Mouse (Mus musculus) heart, adult 18-20 months (tissue): ENCODE data around the gene Gprin3. TPM values are rescaled to one million over a fixed set of nuclear protein-coding genes. Genes with fewer than 3 reads are reported as not detected.
A peak's percentile ranks its signal among the peaks of the same experiment; 100 is the strongest.

ENCODE experiments used
- DNase-seq, 2 experiments: peaks; one replicate each; pipeline ENCODE4 v3.0.0; 2021 to 2022; ENCODE audit warnings: mixed read lengths in 1 of 2
- long read RNA-seq, 2 experiments: library from polyadenylated mRNA; stranded (forward); transcript quantifications; one replicate each; pipeline ENCODE4 v2.0.0; 2021
- total RNA-seq, 2 experiments: library from RNA; stranded (reverse); gene quantifications; 2 replicates each; pipeline ENCODE4 v1.2.3; 2021

The Gprin3 gene
- under 1 TPM; 0.32 to 0.69 TPM for total RNA-seq
- long read RNA-seq, experiment 1 = 0 reads
- long read RNA-seq, experiment 2 = 0 reads

DNA sequence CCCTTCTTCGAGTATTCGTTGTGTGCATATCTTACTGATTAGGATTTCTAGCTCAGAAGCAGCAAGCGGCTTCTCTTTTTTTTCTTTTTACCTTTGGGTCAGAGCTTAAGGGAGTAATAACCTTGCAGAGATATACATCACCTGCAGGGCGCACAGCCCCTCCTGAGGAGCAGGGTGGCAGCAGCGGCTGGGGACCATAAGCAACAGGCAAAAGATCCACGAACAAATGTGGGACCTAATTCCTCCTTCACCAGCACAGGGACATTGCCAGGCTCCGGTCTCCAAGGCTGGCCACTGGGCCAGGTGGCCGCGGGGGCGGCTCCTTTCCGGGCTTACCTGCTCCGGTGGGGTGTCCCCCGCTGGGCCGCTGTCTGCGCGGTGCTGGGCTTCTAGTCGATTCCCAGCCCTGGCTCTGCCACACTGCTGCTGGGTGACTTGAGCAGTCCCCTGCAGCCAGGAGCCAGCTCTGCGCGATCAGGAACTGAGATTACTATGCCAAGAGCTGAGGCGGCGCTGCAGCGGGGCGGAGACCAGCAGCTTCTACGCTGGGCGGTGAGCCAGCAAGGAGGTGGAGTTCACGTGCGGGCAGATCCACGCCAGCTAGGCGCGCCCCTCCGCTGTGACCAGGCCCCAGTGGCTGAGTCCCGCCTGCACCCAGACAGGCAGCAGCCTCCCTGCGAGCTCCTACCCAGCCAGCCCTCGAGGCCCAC, at the start of gene Gprin3:
Gene Gprin3, minus strand, starts transcription at position 471 of the 710 bp plus-strand sequence.
- peak; percentile 74 to 80 for DNase-seq

DNA sequence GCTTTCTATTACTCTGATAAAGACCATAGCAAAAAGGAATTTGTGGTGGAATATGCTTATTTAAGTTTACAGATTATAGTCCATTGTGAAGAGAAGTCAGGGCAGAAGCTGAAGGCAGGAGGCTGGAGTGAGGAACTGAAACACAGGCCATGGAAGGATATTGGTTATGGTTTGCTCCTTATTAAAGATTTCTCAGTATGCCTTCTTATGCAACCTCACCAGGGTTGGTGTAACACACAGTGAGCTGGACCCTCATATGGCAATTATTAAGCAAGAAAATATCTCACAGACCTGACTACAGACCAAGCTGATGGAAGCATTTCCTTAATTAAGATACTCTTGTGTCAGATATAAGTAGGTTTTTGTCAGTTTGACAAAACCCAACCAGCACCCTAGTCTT, 32.8 kb upstream of the Gprin3 start:
- DNase-seq = no peak

DNA sequence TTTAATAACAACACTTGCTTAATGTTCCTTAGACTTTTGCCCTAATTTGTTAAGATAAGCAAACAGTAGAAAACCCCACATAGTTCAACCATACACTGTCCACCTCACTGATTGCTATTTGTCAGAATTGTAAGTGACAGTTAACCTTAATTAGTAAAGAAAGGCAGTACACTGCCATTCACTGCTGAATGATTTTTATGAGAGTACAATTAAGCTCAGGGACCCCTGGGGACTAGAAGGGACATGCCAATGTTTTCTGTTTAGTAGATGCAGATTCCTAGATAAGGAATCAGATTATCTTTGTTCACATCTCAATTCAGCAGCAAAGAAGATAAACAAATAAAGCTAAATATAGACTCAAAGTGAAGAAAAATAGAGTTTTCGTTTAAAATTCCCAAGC, 30.0 kb upstream of the Gprin3 start:
- DNase-seq = no peak

DNA sequence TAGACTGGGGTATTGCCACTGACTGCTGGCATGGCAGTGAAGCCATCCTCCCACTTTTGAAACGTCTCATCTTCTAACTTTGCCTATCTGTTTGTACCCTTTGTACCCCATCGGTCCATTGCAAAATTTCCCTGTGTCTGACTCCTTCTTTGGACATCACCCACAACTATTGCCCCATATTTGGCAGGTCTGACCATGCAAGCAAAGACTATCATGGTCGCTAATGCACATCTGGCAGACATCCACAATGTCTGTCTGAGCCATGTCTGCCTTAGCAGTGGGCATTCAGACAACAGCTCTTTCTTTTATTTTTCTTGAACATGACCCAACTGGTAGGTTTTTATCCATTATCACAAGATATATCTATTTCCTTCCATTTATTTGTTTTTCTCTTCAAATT, 25.3 kb upstream of the Gprin3 start:
- peak; percentile 3 to 15 for DNase-seq

DNA sequence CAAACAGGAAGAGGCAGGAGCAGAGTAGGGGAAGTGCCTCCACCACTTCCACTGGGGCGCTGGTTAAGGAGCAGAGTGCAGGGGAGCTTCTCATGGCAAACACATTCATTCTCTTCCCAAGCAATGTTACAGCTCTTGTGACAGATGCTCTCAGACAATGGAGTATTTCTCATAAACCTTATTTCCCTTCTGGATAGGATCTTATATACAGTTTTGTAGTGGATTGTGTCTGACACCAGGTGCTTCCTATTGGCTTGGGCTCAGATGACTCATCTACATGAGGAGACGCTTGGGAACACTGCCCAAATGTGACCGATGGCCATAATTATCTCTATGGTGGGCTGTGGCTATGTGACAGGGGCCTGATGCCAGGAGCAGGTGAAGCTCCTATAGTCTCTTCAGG, 19.0 kb upstream of the Gprin3 start:
- no peak for DNase-seq

DNA sequence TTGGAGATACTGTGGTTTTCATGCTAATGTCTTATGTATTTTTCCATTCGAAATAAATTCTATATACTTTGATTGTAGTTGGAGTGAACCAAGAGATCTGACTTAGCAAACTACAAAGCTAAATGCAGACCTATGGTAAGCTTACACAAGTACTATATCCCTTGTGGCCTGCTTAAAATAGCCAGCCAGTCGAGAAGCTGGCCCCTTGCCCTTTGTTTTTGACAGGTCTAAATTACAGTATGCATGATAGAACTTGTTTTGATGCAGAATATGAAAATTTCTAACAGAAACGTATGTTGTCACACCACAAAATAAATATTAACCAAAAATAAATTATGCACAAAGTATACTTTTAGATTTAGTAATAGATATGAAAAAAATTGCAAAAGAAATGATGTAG, 9.8 kb upstream of the Gprin3 start:
- no peak for DNase-seq

DNA sequence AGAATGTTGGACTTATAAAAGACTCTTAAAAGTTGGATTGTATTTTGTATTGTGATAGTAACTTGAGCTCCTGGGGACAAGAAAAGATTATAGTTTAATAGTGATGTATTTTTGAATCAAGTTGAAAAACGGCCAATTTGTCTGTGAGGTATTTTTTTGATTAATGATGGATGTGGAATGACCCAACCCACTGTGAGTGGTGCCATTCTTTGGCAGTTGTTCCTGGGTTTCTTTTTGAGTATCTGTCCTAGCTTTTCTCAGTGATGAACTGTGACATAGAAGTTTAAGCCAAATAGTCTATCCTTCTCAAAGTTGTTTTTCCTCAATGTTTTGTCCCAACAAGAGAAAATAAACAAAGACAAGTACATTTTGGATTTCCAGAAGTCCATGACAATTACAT, 7.0 kb upstream of the Gprin3 start:
- no peak for DNase-seq

DNA sequence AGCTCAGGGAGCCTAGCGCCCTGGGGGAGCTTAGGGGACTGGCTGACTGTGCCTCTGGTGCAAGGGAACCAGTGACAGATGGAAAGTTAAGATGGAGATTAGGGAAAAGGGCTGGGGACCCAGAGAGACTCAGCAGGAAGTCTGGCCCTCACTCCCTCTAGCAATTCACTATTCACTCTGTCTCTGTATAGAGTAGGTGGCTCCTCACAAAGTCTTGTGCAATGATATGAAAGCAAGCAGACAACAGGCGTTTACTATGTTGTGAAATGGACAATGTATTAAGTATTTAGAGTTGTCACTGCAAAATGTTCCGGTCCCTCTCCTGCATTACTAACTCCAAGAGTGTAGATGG, 416 bp upstream of the Gprin3 start:
- no peak for DNase-seq

DNA sequence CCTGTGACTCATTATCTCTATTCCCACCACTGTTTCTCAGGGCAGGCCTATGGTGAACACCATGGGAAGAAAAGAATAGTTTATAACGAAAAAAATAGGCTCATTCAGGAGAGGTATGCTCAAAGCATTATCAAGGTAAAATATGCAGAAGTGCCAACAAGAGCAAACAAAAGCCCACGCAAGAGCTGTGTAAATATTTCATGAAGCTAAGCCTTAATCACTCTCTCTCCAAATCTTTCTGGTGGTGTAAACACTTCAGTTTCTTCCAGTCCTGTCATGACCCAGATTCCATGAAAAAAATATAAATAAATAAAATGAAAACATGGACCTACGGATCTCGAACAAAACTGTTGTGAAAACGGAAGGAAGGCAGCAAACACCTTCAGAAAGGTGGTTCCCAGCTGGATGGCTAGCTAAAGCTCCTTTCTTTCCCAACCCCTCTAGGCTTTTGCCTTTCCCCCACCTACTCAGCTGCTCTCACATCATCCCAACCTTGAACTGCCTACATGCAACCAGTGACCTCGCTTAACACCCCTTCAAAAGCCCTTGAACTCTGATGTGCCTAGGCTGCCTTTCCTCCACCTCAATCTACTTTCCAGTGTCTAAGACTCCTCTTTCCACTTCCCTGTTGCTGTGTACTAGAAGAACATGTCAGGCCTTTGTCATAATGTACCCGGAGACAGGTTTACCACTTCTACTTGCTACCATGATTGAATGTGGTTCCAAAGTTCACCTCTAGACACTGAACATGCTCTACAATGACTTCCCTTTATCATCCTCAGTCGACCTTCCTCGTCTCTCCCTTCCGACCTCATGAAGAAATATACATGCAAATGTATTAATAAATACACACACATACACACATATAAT, 988 bp downstream of the Gprin3 start:
- no peak for DNase-seq

DNA sequence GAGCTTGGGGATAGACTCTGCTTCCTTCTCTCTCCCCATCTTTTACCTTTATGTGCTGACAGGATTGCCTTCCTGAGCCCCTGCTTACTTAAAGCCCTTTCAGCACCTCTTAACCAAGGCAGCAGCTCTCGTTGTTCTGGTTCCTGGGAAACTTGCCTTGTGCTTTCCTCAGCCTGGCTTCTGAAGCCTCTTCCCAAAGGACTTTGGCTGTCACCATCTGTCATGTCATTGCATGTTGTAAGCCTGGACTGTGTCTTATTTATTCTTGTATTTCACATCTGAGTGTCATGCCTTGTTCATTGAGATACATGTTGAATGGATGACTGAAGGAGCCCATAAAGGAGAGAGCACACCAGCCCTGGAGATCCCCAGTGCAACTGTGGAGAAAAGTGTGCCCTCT, 2.3 kb downstream of the Gprin3 start:
- no peak for DNase-seq

DNA sequence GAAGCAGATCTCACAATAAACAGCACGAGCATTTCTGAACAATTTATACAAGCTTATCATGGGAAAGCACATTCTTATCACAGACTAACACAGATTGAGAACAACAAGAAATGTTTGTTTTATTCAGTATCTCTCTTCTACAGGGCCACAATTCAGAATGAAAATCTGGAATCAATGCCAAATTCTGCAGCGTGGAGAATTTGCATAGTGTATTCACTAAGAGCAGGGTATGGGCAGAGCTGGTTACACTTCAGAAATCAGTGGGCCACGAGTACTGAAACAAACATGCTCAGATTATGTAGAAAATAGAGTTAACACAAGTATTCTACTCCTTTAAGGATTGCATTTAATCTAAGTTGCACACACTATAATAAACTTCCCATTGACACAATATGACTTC, 6.8 kb downstream of the Gprin3 start:
- DNase-seq = no peak

DNA sequence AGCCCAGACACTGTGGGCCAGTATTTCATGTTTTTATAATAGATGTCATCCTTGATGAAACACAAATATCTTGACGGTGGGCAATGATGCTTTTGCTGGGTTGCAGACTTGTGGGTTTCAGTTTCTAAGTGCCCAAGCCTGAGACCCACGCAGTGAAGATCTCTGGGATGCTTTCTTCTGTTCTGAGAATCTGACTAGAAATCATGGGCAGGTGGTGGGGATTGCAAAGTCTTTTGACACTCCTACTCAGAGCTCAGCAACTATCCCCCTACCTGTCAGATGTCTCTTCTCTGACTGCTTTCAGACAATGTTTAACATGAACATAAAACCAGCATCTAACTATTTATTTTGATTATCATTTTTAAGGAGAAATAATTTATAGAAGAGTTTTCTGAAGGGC, 7.4 kb downstream of the Gprin3 start:
- DNase-seq = no peak

DNA sequence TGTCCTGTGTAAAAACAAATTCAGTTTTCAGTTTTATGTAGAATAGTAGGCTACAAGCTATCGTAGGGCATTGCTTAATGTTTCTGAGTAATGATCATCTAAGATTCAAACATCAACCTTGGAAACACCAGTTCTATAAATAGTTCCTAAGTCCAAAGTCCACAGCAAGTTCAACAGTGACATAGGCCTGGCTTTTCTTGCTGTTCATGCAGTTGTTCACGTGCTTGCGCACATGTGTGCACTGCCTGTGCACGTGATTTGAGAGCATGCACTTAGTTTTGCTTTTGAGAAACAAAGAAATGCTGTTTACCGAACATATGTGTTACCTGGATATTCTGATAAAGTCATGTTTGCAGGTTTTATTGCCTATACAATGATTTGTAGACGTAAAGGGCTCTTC, 11.3 kb downstream of the Gprin3 start:
- no peak for DNase-seq

DNA sequence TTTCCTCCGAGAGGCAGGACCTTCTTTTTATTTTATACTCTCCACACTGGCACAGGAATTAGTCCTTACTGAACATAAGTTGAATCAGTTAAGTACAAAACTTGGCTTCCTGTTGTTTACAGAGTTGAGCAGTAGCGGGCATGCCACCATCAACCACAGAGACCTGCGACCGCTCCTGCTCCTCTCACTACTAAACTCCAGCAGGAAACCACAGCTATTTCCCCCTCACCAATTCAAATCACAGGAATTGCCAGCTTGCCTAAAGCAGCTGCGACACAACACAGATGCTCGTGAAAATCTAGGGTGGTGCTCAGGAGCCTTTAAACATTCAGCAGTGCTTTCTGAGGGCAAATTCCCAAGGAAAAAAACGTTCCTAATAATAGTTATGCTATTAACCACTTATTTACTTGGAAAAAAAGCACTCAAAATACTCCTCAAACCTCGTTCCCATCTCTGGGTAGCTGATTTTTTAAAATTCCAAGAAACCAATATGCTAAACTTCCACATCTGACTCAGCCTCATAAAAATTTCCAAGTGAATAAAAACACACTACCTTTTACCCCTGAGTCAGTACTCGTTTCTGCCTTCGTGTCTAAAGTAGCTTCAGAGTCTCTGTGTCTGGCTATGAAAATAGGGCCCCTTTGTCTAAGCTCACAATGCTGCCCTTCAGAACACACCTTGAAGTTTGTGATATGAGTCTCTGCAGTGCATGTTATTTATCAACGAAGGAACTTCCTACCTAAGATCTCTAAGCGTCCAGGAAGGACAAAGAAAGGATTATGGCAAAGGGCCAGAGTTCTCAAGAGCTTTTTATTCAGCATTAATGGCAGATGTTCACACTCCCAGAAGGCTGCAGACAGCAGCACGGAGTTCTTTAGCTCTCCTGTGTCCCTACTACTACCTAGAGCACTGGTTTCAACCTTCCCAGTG, 13.4 kb downstream of the Gprin3 start:
- peak in 1 of 2 experiments; percentile 14 for DNase-seq

DNA sequence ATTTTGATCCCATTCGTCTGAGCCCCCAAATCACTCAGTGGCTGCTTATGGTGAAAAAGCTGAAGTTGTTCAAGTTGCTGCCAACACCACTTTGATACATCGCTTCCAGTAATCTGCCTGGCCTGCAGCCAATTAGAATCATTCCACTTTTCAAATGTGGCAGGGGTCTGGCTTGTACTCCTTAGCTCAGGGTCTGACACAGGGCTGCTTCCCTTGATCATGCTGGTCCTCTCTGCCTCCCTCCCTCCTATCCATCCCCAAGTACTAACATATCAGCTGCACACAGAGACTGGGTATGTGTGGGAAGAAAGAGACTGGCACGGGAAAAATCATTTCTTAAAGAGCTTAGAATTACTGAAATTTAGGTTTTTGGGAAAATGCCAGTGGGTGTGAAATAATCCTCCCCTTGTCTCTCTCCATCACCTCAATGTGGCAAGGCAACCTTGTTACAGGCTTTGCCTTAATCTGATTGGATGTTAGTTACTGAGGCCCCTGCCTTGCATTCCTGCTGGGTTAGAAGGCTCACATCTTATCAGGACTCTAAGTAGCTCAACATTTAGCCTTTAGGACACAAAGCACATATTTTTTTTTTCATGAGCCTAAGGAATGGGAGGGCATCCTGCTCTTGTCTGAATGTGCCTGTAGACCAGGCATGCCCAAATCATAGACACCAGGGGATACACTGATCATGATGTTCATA, 16.9 kb downstream of the Gprin3 start:
- no peak for DNase-seq

DNA sequence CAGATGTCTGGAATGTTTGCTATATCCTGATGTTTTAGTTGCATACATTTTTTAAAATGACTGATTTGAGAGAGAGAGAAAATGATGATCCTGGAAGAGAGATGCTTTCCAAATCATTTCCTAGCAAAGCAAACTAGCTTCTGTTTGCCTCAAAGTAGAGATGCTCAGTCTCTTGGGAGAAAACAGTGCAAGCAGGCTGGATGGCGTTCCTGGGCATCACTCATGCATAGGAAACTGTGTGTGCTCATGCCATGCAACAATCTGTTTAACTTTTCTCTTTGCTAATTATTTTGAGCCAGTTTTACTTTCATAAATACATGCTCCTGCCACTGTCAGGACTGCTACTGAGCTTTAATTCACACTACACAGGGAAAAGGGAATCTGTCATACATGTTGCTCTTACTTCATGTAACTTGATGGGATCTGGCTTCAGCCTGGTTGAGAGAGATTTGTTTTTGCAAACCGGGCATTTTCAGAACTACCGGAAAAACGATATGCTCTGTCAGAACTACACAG, 18.6 kb downstream of the Gprin3 start:
- no peak for DNase-seq

DNA sequence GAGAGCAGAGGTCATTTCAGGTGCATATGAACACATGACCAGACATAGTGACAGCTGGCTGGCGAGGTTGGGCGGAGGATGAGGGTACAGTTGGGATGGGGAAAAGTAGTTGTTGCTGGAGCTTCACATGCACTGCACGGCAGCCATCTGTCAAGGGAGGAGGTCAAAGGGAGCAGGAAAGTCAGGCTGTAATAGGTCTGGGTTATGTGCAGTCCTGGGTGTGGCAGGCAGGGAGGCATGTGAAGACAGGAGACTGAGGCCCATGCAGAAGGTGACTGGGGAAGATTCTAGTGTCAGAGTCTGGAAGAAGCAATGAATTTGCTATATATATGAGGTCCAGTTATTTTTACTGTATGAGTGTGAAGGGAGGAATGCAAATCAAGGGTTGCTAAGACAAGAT, 35.9 kb downstream of the Gprin3 start:
- no peak for DNase-seq

DNA sequence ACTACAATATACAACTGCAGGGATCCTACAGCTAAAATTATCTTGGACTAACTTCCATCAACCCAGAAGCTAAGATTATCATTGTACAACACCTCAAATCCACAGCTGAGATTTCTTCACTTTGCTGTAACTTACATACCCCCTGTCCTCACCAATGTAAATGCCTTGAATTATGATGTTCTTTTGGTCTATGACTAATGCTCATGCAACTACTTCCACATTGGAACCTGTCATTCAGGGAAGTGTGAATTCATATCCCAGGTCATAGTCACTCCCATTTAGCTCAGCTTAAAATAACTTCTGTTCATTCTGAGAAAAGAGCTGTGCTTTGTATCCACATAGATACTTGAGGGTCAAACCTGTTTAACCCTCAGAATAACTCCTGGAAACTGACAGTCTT, 60.8 kb downstream of the Gprin3 start:
- no peak for DNase-seq

DNA sequence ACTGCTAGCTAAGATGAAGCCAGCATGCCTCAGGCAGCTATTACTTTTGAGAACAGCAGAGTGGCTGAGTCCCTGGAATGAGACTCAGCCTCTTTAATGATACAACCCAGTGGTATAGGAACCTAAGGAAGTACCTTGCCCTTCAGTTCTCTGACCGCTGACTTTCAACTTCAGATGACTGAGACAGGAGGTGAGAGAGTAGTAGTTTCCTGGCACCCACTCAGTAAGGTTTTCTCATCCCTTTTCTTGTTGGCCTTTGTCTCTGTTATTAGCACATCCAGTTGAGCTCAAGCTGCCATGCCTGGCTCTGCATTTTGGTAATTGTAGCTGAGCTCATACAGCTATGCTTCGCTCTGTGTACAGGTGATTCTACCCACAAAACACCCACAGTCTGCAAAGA, 62.8 kb downstream of the Gprin3 start:
- no peak for DNase-seq

DNA sequence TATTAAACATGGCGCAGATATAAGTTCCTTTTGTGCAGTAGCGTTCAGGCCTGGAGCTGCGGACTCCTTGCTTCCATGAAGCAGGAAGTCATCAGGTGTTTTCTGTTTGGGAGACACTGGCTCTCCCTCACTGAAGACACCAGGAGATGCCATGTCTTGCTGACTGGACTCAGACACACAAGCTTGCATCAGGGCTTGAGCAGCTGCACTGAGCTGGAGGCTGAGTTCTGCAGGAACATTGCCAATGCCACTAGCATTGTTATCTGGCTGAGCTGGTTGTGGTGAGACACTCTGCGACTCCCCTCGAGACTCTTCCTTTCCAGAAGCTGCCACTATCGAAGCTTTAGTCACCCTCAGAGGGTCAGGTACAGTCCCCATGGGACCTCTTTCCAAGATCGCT, 71.2 kb downstream of the Gprin3 start:
- DNase-seq = no peak

DNA sequence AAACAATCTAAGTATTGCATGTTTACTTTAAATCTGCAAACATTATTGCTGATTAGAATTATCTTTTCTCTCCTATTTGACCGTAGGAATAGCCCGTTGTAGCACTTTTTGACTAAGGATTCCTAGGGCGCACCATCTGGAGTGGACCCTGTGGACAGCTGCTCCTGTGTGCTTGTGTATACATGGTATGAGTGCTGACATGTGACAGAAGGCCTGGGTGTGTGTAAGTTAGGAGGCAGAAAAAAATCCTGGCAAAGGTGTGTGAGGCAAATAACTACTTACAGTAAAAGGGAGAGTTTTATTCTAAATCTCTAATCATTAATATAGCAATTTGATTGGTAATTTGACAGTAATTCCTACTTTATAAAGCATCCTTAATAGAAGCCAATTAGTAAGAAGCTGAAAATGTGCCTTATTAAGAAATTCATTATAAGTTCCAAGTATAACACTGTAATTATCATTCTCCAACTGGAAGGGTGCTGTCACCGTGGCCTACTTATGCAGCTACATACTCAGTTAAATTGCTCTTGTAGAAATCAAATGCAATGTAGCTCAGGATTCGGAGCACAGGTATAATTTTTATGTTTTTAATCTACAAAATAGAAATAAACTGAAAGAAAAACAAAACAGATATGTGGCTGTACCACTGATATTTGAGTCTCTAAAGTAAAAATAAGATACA, 74.8 kb downstream of the Gprin3 start:
- DNase-seq = no peak
